Mouse (Mus musculus) mouse trophoblast stem cell (cell line): Measurements from ENCODE around the gene Vps13c.

ENCODE experiments used
- in situ Hi-C, 2 experiments: fragments of 300-500 bp; cut with MseI, MboI; formaldehyde crosslinking; loops; 2 replicates in 1 of 2; 3 replicates in 1 of 2; pipeline ENCODE4 v1.15.1; 2025

The Vps13c gene

DNA sequence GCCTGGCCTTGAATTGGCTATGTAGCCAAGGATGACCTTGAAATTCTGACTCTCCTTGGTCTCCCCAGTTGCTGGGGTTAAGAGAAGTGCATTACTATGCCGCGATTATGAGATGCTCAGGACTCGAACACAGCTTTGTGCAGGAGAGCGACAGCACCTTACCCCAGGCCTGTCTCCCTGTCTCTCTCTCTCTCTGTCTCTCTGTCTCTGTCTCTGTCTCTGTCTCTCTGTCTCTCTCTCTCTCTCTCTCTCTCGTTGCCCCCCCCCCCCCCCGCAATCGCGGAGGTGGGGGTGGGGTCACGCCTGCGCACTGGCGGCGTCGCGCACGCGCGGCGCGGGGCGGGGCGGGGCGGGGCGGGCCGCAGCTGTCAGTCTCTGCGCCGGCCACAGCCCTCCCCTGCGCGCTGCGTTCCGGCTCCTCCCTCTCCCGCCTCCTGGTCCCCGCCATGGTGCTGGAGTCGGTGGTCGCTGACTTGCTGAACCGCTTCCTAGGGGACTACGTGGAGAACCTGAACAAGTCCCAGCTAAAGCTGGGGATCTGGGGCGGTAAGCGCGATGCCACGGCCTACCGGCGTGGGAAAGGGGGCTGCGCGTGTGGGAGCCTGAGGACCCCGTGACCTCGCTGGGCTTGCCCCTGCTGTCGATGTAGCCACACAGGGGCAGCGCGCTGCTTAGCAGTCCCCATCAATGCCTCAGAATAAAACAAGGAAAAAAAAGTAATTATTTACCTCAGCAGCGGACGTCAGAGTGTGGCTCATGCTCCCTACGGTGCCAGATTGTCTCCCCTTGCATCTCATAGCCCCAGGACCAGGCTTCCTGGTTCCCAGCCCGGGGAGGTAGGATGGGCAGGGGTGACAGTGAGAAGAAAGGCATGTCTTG lies at the start of gene Vps13c:
TSS of gene Vps13c (plus strand) at position 416 of the 879 bp plus-strand sequence.
- in situ Hi-C loops, result no loop called here

DNA sequence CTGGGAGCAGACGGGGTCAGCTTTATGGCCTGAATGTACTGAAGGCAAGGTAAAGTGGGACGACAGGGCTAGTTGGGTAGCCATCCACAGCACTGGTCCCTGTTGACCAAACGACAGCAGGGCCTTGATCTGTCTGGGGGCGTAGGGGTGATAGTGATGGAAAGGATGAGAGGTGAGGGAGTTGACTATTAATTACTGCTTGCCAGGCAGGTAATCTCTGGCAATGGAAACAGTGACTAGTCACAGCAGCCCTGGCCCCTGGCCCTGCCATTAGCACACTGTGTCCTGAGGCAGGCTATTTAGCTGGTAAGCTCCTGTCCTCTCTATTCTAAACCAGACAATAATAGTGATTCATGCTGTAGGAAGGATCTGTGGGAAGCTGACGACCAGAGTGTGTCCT lies 47.8 kb upstream of the Vps13c start:
- in situ Hi-C loops, result no loop called here

DNA sequence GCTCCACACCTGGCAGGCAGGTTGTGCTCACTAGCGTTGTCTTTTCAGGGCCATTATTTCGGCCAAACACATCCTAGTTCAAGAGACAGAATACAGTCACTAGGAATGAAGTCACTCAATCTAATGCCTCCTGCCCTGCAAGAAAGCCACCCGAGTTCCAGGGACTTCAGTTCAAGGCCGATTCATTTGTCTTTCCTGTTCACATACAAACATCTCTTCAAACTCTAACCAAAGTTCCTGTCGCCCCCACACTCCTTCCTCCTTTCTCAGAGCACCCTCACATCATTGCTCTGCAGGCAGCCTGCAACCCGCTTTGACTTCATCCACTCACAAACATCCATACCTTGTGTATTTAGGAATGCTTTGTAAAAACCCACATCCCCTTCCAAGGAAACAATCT lies 46.7 kb upstream of the Vps13c start:
- in situ Hi-C loops, result no loop called here

DNA sequence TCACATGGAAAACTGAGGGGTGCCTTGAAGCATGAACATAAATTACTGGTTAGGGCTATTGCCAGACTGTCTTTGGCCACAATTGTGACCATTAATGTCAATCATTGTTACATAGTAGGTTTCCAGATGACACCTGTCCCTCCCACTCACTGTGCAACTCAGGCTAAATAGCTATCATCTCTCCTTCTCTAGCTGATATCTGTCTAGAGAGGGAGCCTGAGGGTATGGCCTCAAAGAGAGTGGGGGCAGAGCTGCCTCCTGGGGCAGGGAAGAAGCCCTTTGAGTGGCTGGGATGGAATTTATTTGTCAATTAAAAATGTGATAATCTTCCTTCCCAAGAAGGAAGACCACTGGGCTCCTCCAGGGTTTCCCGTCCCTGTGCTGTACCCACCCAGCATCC lies 46.0 kb upstream of the Vps13c start:
- in situ Hi-C loops, result no loop called here

DNA sequence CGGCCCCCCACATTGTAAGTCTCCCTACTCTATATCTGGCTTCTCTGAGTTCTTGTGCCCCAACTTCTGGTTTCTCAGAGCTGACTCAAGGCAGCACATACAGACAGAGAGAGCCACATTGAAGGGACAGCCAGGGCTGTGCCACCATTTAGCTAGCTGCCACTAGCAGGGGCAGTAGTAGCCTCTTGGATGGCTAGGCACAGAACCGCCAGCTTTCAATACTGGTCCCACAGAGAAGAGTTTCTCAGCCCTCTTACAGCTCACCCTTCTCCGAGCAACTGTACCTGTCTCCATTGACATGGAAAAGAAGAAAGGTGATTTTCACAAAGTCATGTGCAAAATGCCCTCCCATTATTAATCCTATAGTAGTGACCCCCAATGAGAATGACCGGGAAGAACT lies 45.5 kb upstream of the Vps13c start:
- in situ Hi-C loops, result loop anchor here (5.0 kb wide), 1 partner anchor 37 kb away; the partner anchor contains the start of gene C2cd4b (in 2 of the 2)

DNA sequence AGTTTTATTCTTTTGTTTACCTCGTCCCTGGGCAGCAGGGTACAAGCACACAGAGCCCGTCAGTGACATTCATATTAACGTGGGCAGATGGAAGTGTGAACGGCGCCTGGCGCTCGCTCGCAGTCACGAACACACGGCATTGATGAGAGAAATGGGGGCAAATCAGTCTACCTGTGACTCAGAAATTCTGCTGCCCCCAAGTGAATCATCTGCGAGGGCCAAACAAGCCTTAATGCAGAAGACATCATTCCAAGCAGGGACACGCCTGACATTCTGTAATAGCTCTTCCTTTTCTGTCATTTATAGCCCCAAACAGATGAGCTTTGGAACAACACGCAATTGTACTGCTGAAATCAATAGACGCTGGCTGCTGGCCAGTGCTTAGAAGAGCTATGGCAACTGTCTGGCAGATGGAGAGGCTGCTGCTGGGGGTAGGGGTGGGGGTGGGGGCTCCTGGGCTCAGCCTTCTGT lies 45.0 kb upstream of the Vps13c start:
- in situ Hi-C loops, result loop anchor here (5.0 kb wide), 1 partner anchor 38 kb away; the partner anchor contains the start of gene C2cd4b (in 2 of the 2)

DNA sequence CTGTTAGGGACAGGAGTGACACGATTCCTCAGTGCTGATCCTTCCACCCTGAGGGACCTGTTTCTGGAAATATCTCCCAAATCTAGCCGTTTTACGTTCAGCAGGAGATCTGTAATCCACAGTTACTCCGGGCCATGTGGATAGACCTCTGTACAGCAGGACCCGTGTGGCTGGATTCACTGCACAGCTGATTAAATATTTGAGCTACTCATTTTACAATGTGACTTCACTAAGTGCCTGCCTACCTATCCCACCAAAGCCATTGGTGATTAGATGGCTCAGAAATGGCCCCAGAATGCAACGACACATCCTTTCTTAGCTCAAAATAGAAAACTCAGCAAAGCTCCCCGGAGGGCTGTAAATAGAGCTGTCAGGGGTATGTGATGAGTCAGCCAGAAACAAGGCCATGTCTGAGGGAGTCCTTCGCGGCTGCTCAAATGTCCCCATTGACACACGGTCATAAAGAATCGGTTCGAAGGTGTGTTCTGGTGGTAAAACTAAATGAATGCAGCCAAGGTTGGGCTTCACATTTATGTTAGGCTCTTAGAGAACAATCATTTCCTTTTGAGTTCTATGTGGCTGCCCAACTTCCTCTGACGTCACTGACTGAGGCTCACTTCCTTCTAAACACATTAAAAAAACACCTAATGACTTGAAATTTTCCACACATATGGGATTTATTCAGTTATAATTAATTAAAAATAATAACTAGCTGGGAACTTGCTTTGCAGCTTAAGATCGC lies 40.9 kb upstream of the Vps13c start:
- in situ Hi-C loops, result loop anchor here (5.0 kb wide), 1 partner anchor 42 kb away; the partner anchor contains the start of gene C2cd4b (in 2 of the 2)

DNA sequence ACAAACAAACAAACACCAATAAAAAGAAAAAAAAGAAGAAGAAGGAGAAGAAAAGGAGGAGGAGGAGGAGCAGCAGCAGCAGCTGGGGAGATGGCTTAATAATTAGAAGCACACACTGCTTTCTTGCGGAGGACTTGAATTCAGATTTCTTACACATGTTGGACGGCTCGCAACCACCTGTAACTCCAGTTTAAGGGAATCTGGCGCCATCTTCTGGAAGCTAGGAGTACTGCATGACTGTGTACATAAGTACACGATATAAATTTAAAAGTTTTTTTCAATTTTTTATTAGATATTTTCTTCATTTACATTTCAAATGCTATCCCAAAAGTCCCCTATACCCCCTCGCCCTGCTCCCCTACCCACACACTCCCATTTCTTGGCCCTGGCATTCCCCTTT lies 38.0 kb upstream of the Vps13c start:
- in situ Hi-C loops, result no loop called here

DNA sequence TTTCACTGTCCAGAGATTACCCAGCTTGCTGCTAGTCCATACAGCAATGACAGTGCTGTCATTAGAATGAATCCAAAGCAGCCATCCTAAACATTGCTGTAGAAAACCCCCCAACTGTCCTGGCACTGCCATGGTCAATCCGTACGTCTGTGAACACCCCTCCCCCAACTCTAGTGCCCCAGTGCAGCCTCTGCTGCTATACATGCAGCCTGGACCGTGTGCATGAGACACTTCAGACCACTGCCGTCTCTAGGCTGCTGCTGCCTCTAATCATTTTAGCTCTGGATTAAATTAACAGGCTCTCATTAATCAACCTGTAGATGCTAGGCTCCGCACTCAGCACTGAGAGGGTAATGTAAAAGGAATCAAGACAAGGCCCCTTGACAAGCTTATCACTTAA lies 33.2 kb upstream of the Vps13c start:
- in situ Hi-C loops, result no loop called here

DNA sequence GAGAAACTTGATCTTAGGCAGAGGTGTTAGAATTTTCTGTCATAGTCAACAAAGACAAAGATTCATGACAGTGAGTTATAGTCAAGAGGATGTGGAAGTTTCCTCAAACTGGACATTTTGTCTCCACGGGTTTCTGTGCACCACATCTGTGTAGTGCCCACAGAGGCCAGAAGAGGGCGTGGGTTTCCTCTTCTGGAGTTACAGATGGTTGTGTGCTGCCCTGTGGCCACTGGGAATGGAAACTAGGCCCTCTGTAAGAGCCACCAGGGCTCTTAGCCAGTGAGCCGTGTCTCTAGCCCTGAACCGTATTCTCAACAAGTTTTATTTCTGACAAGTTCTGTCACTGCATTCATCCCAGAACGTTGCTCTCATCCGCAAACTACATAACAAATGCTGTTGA lies 29.7 kb upstream of the Vps13c start:
- in situ Hi-C loops, result no loop called here

DNA sequence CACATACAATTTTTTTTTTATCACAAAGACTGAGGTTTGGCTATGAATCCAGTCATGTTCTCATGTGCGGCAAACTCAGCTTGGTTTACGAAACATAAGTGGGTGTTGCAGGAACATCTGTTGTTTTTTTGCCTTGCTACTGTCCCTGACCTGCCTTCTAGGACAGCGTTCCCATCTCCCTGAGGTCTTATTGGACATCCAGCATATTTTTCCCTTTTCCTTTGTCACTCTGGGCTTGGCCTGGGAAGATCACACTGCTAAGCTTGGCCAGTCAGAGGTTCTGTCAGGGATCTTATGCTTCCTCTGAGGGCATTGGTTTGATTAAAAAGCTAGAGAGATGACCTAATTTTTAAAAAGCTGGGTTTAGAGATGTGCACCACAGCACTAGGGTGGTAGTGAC lies 29.1 kb upstream of the Vps13c start:
- in situ Hi-C loops, result no loop called here

DNA sequence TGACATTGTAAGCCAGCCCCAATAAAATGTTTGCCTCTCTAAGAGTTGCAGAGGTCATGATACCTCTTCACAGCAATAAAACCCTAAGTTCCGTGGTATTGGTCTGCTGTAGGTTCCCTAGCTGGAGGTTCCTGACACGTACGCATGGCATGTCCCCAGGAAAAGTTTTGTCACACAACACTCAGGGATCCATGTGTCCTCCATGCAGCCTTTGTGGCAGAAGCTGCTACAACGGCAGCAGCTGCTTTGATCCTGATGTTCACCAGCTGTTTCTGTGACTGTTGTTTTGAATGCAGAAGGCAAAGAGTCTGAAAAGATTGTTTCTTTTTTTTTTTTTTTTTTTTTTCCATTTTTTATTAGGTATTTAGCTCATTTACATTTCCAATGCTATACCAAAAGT lies 27.0 kb upstream of the Vps13c start:
- in situ Hi-C loops, result no loop called here

DNA sequence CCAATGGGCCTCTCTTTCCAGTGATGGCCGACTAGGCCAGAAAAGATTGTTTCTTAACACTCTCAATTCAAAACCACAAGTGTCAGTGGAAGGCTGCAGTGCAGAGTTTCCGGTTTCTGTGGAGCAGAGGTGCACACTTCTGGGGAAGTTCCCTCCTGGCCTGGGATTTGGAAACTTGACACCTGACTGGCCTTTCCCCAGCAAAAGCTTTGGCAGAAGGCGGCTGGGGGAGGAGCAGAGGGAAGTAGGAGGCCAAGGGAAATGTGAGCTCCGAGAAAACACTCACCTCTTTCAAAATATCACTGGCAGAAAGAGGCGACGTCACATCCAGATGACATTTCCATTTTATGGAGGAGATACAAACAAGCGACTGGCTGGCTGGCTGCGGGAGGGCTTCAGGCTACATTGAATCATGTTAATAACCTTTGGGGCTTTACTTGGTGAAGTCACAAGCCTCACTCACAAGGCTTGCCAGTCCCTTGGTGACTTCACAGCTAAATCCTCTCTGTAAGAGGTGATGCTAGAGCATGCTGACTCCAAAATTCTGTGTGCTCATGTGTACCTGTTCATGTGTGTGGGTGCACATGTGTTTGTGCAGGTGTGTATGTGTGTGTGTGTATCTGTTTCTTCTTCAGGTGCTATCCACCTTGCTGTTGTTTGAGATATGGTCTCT lies 26.4 kb upstream of the Vps13c start:
- in situ Hi-C loops, result no loop called here

DNA sequence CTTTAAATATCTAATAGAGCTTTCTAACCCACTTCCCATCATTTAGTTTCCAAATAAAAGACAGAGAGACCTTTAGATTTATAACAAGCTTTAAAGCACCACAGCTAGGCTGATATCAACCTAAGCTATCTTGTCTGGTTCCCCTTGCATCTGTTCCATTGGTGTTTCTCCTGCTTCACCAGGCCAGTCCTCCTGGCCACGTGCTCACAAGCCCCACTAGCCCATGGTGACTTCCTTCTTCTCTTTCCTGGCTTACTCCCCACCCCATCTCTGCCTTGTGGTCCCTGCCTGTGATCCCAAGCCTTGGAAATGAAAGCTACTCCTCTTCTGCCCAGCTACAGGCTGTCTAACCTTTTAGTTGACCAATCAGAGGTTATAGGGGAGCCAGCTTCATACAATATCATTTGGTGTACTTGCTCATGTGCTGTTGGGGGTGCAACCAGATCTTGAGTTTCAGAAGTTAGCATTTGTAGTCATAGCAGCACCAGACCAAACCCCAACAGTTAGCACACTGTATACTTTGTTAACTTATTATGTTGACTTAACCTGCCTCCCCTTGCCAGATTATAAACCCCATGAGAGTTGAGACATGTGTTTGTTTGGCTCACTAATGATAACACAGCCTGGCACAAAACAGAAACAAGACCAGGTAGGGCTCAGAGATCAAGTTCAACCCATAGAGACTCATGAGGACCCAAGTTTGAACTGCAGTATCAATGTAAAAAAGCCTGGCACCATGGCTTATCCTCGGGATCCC lies 23.8 kb upstream of the Vps13c start:
- in situ Hi-C loops, result no loop called here

DNA sequence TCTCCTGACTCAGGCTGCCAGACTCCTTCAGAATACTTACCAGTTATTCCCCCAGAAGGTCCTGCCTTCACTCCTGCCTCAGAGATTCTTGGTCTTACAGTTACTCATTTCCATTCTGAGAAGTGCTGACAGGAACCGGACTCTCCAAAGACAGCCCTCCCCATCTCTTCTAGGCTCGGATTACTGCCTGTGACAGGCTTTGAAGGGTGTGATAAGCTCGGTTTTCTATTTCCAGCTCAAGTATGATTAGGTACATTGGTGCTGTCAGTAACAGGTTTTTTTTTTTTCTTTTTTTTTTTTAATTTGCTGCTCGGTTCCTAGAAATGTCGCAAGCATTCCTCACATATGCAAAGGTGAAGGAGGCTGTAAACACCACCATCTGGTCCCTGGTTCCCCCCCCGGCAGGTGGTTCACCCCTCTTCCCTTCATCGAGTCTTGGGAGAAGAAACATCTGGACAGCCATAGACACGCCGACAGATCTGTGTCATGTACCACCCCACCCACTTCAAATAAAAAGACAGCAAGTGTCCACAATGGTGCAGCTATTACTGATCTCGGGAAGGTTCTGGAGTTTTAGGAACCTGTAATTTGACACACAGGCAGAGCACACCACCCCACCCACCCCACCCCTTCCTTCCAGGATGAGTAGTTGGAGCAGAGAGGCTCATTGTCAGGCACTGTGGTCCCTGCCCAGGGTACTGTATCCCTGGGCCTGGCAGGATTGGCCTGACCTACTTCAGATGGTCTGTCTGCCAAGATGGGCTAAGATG lies 22.1 kb upstream of the Vps13c start:
- in situ Hi-C loops, result no loop called here

DNA sequence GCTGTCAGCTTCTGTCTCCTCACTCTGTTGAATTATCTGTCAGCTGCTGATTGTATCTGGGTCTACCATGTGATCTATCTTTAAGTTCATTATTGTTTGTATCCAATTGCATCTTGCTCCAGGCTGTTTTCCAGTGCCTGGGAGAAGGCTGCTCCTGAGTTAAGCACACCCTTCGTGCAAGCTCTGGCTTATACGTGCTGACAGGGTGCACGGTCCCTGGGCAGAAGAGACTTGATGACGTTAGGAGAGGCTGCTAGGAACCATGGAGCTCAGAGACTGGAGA lies 21.6 kb upstream of the Vps13c start:
- in situ Hi-C loops, result no loop called here

DNA sequence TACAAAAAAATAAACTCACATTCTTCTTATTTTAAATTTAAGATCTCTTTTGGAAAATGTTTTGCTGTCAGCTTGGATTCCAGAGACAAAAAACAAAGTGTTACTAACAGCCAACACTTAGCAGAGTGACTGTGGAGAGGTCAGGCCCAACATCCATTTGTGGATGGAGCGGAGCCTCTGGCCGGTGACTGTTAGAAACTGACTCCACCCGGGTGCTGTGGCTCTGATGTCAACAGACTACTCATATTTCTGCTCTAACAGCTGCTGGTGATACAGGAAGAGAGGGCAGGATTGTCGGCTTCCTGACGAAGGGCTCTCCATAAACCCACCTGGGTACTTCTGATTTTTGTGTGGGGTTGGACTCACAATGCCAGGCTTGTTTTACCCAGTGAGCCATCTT lies 17.1 kb upstream of the Vps13c start:
- in situ Hi-C loops, result no loop called here

DNA sequence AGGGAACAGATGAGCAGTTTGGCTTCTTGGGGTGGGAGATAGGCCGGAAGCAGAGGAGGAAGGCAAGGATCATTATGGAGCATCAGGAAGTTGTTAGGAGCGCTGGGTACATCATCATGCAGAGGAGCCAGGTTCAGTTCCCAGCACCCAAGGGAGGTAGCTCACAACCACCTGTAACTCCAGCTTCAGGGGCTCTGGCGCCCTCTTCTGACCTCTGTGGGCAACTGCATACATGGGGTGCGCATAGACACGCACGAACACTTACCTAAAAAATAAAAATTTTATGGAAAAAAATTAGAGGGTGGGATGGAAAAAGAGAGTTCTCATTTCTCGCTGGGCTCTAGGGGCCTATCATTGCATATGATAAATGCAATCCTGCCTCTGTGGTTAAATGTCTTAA lies 14.7 kb upstream of the Vps13c start:
- in situ Hi-C loops, result loop anchor here in 1 of 2 experiments (5.0 kb wide), 1 partner anchor 147 kb away; no protein-coding TSS in a partner anchor

DNA sequence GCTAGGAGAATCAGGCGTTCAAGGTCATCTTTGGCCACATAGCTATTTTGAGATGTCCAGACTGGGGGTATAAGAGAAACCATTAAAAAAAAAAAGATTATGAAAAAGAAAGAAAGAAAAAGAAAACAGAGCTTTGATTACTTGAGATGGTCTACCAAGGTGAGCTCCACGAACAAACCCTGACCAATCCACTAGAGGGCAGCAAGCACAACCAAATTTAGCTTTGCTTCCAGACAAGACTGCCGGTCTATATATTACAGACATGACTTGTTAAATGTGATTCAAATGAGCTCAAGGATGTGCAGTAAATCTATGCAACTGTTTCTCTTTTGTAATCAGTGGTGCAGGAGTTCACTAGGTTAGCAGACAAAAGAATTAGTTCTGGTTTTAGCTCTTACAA lies 12.0 kb upstream of the Vps13c start:
- in situ Hi-C loops, result loop anchor here in 1 of 2 experiments (5.0 kb wide), 1 partner anchor 144 kb away; no protein-coding TSS in a partner anchor
